Mouse (Mus musculus): Measurements from ENCODE around the gene Prok2.

Prok2 gene

DNA sequence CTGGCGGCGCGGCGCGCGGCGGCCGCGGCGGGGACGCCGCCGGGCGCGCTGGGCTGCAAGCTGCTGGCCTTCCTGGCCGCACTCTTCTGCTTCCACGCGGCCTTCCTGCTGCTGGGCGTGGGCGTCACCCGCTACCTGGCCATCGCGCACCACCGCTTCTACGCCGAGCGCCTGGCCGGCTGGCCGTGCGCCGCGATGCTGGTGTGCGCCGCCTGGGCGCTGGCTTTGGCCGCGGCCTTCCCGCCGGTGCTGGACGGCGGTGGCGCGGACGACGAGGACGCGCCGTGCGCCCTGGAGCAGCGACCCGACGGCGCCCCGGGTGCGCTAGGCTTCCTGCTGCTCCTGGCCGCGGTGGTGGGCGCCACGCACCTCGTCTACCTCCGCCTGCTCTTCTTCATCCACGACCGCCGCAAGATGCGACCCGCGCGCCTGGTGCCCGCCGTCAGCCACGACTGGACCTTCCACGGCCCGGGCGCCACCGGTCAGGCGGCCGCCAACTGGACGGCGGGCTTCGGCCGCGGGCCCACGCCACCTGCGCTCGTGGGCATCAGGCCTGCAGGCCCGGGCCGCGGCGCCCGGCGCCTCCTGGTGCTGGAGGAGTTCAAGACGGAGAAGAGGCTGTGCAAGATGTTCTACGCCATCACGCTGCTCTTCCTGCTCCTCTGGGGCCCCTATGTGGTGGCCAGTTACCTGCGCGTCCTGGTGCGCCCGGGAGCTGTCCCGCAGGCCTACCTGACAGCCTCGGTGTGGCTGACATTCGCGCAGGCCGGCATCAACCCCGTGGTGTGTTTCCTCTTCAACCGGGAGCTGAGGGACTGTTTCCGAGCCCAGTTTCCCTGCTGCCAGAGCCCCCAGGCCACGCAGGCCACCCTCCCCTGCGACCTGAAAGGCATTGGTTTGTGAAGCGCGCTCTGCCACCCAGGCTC is 33.0 kb downstream of the Prok2 start:
- DNase-seq (ENCODE audit: low spot score in 2 of 2), result no peak

DNA sequence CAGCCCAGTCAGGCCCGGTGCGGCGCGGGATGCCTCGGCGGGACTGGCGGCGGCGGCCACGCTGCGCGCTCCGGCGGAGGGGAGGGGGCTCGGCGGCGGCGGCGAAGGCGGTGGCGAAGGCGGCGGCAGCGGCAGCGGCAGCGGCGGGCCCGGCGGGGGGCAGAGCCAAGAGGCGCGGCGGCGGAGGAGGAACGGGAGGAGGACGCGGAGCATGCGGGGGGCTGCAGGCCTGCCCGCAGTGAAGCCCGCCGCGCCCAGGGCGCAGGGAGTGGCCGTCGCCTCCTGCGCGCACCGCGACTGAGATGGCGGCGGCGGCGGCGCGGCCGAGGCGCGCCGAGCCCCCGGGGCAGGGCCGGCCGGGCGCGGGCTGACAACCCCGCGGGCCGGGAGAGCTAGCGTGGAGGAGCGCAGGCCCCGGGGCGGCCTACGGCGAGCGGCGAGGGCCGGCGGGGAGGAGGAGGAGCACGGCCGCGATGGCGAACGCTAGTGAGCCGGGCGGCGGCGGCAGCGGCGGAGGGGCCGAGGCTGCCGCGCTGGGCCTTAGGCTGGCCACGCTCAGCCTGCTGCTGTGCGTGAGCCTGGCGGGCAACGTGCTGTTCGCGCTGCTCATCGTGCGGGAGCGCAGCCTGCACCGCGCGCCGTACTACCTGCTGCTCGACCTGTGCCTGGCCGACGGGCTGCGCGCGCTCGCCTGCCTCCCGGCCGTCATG is 33.8 kb downstream of the Prok2 start, which contains the start of gene Gpr27:
Gene Gpr27 (plus strand): TSS at position 474 of the 710 bp plus-strand sequence.
- no peak for DNase-seq (ENCODE audit: low spot score in 2 of 2)

DNA sequence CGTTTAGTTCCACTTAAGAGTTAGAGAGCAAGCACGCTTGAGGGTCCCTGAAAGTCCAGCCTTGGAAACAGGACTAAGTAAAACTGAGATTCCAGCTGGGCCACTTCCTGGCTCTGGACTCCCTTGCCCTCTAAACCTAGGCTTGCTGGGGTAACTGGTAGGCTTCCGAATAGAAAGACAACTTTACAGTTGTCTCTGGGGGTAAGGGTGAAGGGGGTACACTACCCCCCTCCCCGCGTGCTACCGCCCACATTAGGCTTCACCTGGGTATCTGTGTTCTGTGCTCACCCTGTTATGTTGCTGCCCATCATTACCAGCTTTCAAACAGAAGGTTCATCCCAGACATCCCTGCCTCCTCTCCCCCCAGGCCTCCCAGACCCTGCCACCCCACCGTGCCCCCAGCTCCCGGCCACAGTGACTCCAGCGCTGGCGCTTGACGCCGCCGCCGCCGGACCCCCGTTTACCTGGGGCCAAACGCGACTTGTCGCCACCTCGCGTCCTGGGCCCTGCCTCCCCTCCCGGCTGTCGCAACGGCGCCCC is 34.5 kb downstream of the Prok2 start:
- DNase-seq (ENCODE audit: low spot score in 2 of 2), result no peak

DNA sequence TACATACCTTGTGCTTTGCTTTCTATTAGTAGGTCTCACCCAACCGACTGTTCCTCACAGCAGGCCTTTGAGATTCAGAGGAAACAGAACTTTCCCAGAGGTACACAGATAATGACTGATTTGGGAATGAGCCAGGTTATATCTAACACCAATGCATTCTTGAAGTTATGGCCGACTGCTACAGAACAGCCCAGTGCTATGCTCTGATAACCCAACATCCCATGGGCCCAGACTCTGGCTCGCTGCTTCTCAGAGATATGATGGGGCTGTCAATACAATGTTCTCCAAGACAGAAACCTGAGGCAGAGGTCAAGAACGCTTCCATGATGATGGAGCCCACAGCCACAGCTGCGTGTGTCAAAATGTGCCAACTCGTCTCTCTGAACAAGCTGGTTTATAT is 37.7 kb downstream of the Prok2 start:
- DNase-seq (ENCODE audit: low spot score in 2 of 2), result no peak

DNA sequence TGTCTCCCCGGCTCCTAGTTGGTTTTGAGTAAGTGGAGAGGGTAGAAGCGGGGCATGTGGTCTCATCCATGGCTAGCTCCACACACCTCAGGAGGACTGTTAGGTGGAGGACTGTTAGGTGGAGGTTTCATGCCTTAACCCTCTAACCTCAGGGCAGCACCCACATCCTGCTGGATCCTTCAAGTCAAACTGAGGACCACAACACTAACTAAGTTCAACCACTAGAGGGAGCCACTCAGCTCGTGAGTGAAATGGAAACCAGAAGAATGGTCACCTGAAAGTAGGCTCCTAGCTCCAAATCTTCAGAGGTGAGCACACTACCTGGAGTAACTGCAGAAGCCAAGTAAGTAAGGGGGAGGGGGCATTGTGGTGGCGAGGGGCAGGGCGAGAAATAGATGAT is 41.3 kb downstream of the Prok2 start:
- peak; percentile 17 to 22 for DNase-seq (ENCODE audit: low spot score in 2 of 2)

DNA sequence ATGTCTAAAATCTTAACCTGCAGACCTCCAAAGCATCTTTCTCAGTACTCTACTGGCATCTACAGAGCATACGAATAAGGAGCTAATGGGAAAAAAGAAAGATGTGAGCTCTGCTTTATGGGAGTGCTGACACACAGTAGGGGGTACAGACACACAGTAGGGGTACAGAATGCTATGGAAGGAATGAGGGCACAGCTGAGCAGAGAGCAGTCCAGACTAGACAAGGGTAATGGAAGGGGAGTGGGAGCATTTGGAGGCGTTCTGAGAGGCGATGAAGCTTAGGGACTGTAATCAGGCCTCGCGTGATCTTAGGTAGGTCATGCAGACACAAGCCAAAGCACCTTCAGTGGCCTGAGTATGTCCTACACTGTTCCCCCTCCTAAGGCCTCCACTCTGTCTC is 42.2 kb downstream of the Prok2 start:
- no peak for DNase-seq (ENCODE audit: low spot score in 2 of 2)

DNA sequence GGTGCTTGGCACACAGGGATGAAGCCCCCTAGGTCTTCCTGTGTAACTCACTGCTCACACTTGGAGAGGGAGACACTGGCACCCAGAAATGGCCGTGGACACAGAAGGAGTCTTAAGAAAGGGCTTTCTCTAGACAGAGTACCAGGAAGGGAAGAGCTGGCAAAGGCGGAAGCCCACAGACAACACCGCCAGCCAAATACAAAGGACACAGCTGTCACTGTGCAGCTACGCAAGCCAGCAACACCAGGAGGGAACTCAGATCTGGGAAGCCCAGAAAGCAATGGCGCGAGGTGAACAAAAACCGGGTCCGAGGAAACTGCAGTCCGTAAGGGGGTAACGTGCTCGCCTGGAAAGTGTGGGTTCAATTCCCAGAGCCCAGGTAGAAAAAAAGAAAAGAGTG is 48.1 kb downstream of the Prok2 start:
- DNase-seq (ENCODE audit: low spot score in 2 of 2), result no peak

DNA sequence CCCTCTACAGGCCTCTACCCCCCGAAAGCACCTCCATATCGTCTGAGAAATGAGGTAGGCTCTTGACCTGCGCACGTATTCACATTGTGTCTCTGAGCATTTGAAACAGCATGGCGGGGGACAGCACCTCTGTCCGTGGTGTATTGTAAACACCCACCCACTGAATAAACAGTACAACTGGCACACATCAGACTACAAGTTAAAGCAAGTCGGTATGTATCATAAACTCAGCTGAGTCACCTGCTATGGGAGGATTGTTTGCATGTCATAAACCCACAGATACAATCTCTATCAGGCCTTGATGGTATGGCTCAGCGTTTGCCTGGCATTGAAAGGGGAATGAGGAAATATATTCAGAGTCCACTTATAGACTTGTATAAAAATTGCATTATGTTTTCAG is 48.9 kb downstream of the Prok2 start:
- no peak for DNase-seq (ENCODE audit: low spot score in 2 of 2)

DNA sequence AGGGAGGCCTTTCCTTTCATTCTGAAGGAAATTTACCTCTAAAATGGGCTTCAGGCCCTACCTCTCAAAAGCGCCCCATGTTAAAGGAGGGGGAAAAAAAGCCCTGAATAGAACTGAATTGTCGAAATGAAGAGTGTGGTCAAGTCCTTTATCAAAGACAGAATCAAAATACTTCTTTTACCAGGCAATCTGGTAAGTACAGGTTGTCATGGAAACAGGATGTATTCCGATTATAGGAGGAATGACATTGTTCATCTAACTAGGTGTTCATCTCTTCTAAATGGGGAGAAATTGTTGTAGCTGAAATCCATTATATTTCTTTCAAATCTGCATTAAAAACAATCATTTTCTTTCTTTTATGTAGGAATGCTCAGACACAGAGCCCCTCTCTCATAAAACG is 51.7 kb downstream of the Prok2 start:
- no peak for DNase-seq (ENCODE audit: low spot score in 2 of 2)

DNA sequence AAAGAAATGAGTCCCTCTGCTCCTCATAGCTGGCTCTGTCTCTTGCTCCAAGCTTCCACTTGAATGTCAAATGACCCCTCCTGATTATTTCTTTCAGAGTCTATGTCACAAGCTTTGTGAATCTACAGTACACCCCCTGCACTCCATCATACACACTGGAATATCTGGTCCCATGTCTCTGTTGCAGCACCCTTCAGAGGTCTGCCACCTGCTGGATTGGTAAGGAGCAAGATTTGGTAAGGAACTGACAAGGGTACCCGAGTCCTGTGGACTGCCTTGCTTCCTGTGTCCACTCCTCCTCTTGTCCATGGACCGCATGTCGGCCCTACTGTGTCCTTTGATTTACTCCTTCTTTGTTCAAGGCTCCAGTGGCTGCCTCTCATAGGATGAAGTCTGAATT is 54.4 kb downstream of the Prok2 start:
- DNase-seq (ENCODE audit: low spot score in 2 of 2), result no peak

DNA sequence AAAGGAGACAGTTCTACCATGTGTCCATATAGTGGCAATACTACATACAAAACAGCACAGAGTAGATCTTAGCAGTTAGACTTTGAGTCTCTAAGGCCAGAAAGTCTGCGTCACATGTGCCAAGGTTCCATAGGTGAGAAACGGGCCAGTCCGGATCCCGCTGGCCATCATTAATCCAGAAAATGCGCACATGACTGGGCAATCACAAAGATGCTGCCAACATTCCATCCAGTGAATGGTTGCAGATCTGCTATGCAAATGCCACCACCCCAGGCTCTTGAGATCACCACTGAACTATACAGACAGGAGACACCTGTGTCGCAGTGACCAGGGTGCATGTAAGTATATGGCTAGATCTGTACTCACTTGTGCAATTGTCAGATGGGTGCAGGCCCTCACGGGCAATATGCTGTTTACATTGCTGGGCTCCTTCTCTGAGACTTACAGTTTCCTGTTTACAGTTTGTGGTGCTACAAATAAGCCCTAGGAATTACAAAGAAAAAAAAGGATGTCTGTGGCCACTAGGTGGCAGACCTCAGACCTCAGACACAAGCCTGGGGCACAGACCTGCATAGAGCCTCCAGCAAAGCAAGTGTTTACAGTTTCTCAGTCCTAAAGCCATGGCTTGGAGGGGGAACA is 55.6 kb downstream of the Prok2 start:
- DNase-seq (ENCODE audit: low spot score in 2 of 2), result peak; percentile 47 to 57

DNA sequence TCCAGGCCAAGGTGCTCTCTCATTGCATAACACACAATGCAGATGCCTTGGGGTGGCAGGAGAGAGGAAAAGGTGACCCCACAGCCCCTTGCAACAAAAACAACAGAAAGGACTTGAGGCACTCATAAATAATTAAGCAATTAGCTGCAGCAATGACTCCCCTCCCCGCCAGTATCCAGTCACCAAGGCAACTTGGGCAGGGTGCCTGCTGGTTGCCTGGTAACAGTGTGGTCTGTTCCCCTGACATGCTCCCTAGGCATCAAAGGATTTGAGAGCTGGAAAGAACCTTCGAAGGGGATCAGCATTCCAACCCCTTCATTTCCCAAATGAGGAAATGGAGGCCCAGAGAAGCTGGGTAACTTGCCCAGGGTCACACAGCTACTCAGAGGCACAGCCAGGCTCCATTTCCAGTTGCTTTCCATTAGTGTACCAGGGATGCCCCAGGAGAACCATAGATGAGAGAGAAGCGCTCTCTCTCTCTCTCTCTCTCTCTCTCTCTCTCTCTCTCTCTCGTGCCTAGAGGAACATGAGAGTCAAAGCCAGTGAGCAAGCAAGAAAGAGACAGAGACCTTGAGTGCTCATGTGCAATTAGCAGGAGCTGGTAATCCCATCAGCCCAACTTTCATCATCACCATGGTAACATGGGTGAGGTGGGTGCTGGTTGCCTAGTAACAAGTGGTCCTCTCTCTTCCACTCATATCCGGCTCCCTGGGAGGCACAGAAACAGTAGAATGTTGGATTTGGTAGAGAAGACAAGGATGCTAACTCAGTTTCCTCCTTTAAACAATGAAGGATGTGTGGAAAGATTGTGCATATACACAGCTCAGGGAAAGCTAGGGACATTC is 56.5 kb downstream of the Prok2 start:
- no peak for DNase-seq (ENCODE audit: low spot score in 2 of 2)

DNA sequence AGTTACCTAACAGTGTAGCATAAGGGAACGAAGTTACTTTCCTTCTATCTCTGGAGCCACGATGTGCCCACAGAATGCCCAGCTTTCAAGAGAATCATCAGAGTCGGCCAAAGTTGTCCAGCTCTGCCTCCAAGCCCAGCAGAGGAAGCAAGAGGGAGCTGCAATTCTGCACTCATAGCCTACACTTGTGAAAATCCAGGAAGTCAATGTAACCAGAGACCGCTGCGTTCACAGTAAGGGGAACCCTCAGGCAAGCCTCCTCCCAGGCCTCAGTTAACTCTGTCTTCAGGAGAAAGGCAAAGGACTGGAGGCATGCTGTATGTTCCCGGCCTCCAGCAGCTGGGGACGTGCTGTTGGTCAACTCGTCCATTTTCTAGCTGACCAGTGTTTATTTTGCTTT is 58.9 kb downstream of the Prok2 start:
- DNase-seq (ENCODE audit: low spot score in 2 of 2), result no peak

DNA sequence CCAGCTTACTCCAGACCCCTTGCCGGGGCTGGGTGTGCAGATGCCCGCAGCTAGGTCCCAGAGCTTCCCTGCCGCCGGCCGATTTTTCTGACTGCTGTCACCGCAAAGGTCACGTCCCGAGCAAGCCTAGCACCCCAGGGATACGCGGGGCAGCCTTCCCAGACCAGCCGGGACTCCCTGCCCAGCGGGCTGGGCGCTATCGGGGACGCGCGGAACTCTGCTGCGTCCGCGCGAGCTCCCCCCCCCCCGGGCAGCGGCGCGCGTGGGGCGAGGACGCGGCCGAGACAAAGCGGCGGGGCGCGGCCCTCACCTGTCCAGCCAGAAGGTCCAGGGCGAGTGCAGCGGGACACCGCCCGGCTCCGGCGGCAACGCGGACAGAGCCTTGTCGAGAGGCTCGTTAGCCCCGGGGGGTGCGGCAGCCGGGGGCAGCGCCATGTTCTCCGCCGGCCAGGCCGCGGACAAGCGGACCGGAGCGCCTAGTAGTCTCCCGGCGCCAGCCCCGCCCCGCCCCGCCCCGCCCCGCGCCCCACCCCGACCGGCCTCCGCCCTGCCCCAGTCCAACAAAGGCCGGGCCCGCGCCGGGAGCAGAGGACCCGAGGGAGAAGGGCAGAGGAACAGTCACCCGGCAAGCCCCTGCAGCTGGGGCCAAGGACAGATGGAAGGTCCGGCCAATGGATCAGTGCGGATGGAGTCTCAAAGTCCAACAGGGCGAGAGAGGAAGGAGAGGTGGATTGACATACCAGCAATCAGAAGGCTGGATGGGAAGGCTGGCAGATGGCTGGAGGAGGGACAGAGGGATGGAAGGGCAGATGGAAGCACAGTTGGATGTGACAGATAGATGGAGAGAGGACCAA is 59.6 kb downstream of the Prok2 start, which contains the start of the genes Eif4e3 and Gm20696:
Gene Eif4e3 (minus strand): TSS at position 454 of the 854 bp plus-strand sequence.
Gene Gm20696 (minus strand): TSS at position 480 of the 854 bp plus-strand sequence.
- peak; percentile 13 to 15 for DNase-seq (ENCODE audit: low spot score in 2 of 2)

DNA sequence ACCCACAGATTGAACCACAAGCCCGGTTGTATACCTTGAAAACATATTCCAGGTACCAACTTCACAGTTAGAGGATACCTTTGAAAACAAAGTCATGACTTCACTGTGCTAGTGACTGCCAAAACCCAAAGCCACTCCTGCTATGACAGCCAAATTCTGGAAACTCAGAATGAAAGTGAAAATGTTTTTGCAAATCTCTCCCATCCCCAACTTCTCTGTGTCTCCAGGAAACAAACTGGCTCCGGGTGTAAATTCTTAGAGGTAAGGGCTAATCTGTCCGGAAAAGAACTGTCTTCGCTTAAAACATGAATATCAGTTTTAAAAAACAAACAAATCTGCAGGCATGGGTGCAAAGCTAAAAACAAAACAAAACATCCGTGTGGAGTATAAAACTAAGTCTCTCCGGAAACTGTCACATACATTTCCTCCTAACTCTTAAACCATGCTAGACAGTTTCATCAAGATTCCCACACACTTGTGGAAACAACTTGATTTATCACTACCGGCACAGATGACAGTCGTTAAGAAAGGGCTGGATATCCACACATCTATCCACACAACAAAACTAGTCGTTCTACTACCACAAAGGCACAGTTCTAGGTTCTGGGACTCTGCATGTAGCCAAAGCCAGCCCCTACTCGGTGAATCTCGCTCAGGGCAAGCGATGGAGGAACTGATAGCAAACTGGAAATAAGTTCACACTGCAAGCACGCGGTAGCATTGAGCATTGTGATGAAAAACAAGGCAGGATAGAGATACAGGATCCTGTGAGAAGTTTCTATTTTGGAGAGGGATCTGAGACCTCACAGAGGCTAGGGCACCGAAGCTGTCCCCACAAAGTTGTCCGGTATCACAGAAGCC is 60.5 kb downstream of the Prok2 start:
- peak in 1 of 2 experiments; percentile 5 for DNase-seq (ENCODE audit: low spot score in 2 of 2)

DNA sequence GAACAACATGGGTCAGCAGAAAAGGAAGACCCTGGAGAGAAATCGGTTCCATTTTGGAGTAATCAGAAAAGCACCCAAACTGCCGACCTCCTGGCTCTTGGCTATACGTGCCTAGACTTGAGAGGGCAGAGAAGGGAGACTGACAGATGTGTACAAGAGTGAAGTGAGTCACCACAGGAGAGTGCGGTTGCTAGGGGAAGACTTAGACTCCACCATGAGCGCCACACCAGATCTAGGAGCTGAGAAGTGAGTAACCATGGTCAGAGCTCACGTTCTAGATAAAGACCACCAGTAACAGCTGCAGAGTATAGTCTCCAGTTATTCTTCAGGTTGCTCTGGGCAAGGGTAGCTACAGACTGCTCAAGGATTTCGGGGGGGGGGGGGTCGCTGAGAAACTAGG is 63.0 kb downstream of the Prok2 start:
- DNase-seq (ENCODE audit: low spot score in 2 of 2), result no peak

All from natural killer cell, adult 2 months (primary cell).